Mouse (Mus musculus): ENCODE data around the gene Grm1. TPM values are rescaled to one million over a fixed set of nuclear protein-coding genes. Genes with fewer than 3 reads are reported as not detected.

The Grm1 gene
- polyA plus RNA-seq, 1 experiment from 2014 or later = 0.08 TPM

DNA sequence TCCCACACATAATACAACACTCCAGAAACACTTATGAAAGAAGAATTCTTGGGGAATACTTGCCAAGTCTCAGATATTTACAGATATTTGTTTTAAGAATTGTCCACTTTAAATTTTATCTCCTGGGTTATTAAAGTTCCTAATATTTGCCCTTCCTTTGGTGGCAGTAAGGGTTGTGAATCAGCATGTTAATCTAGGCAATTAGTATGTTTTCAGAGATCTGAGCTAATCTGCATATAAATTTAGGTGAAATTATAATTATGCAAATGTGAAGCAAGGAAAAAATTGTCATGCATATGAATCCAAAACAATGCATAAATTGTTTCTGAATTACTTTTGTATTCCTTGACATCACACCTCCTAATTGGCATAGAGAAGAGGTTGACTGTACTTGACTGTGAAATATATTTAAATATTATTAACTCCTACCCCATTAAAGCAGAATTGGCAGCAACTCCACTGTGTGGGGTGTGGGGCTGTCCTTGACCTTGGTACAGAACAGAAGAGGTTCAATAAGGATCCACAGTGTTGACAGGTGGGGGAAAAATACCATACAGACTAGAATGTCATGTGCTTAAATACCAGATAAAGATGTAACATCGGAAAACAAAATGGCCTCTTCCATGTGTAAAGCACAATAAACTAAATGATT is 37.6 kb downstream of the Grm1 start:
- DNase-seq (ENCODE audit: low spot score) = no peak
- no peaks in the 10 kb centered on the region for H3K27me3 ChIP-seq (ENCODE audit: insufficient read depth, poor library complexity, severe bottlenecking)
- 69% methylated on average over 1 of the region's 1 CpGs for WGBS
- H3K4me3 ChIP-seq = no peak overlapping the region
- H3K4me1 ChIP-seq = no peaks in the 10 kb centered on the region
- no peaks in the 10 kb centered on the region for H3K9me3 ChIP-seq
- no peaks in the 10 kb centered on the region for H3K36me3 ChIP-seq
- H3K27ac ChIP-seq = no peak overlapping the region

DNA sequence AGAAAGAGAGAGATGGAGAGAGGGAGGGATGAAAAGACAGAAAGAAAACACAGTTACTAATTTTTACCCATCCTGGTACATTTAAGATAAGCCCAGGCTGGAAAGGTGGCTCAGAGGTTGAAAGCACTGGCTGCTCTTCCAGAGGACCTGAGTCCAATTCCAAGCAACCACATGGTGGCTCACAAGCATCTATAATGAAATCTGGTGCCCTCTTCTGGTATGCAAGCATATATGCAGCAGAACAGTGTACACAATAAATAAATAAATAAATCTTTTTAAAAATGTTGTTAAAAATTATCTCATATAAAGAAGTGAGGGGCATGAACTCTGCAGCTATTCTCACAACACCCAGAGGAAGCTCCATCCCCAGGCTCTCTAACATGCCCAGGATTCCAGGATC is 42.8 kb downstream of the Grm1 start:
- no peaks in the 10 kb centered on the region for H3K27me3 ChIP-seq (ENCODE audit: insufficient read depth, poor library complexity, severe bottlenecking)
- no peaks in the 10 kb centered on the region for H3K4me1 ChIP-seq
- no peak overlapping the region for H3K27ac ChIP-seq
- no peak overlapping the region for H3K4me3 ChIP-seq
- no peaks in the 10 kb centered on the region for H3K9me3 ChIP-seq
- no peak for DNase-seq (ENCODE audit: low spot score)
- H3K36me3 ChIP-seq = no peaks in the 10 kb centered on the region

DNA sequence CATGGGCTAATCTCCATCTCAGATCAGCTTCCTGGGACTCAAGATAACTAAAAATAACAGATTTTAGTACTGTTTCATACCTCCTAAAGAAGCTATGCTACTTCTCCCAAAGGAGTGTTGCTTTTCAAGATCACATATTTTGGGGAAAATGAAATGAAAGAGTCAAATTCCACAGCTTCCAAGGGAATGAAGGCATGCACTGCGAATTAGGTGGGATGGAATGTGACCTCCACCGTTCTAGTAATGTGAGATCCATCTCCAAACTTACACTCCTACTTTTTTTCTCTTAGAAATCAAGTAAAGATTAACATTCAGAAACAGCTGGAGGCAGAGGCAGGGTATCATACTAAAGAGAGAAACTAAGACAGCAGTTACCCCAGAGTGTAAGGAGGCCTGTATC is 49.9 kb downstream of the Grm1 start:
- no peak overlapping the region for H3K4me3 ChIP-seq
- no peak for DNase-seq (ENCODE audit: low spot score)

DNA sequence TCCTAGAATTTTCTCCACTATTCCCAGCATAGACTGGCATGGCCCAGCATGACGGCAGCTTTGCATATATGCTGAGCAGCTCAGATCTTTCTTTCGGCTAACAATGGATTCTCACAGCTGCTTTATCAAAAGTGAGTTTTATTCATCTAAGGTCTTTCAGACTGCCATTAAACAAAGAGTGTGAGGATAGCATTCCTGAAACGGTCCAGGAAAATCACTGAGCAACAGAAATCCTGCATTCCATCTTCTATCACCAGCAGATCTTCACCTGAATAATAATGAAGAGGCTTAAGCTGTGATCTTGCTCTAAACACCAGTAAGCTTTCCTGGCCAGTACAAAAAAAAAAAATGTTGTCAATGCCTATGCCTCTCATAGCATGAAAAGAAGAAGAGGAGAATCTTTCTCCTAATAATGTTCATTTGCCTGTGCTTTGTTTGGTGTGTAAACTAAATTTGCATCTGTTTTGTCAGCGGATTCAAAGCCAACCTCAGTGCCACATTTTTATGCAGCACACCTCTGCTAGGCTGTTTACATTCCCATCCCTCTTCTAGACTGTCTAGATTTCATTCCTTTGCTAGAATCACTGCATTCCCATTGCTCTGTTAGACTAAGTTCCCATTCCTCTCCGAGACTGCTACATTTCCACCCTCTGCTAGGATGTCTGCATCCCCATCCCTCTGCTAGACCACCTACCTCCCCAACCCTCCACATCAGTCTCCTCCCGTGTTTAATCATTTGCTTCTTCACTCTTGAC is 56.2 kb downstream of the Grm1 start:
- H3K27ac ChIP-seq = no peak overlapping the region
- no peaks in the 10 kb centered on the region for H3K27me3 ChIP-seq (ENCODE audit: insufficient read depth, poor library complexity, severe bottlenecking)
- no peaks in the 10 kb centered on the region for H3K4me1 ChIP-seq
- H3K4me3 ChIP-seq = no peak overlapping the region
- no peaks in the 10 kb centered on the region for H3K36me3 ChIP-seq
- no peaks in the 10 kb centered on the region for H3K9me3 ChIP-seq
- DNase-seq (ENCODE audit: low spot score) = no peak
- WGBS = 56% methylated on average over 6 of the region's 6 CpGs

More for the DNA sequence above, 49.9 kb downstream of the Grm1 start:
- Histone ChIP-seq H3K36me3 (no peaks in the 10 kb centered on the region), H3K27me3 (ENCODE audit: insufficient read depth, poor library complexity, severe bottlenecking) (no peaks in the 10 kb centered on the region), H3K9me3 (no peaks in the 10 kb centered on the region), H3K27ac (no peak overlapping the region), H3K4me1 (no peaks in the 10 kb centered on the region)
- 61% methylated on average over 2 of the region's 2 CpGs for WGBS

DNA sequence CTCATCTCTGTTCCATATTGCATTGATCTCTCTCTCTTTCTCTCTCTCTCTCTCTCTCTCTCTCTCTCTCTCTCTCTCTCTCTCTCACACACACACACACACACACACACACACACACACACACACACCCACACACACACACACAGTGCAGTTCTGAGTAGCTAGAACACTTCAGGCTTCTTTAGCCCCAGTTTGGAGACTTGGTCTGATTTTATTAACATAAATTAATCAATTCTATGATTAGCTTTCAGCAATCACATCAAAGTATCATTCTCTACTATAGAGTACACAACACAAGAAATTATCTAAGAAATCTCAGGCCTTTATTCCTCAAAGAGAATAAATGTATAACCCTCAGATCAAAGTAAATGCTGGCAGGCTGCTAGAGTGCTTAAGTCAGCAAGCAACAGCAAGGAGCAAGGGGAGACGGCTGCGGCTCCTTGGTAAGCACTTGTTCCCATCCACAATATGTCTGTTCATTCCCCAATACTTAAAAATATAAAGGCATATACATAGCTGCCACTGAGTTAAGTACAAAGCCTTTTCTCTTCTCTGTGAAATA is 63.1 kb downstream of the Grm1 start:
- no peaks in the 10 kb centered on the region for H3K9me3 ChIP-seq
- 84% methylated on average over 2 of the region's 2 CpGs for WGBS
- H3K27ac ChIP-seq = no peak overlapping the region
- no peaks in the 10 kb centered on the region for H3K27me3 ChIP-seq (ENCODE audit: insufficient read depth, poor library complexity, severe bottlenecking)
- H3K36me3 ChIP-seq = no peaks in the 10 kb centered on the region
- no peak for DNase-seq (ENCODE audit: low spot score)
- H3K4me3 ChIP-seq = no peak overlapping the region
- H3K4me1 ChIP-seq = no peaks in the 10 kb centered on the region

DNA sequence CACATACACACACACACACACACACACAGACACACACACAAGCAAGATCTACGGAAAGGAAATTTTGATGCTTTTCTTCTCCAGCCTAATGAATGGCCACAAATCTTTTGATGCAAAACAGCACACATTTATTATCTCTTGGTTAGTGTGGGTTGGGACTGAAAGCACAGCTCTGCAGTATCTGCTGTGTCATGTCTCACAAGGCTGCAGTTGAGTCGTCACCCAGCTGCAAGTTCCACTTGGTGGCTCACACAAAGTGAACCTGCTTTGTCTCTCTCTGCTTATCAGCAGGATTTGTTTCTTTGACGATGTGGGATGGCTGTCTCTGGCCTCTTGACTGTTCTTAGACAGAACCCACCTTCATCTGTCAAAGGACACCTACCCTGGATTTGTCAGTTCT is 68.5 kb downstream of the Grm1 start:
- WGBS = 30% methylated on average over 3 of the region's 3 CpGs
- Histone ChIP-seq H3K27me3 (ENCODE audit: insufficient read depth, poor library complexity, severe bottlenecking) (no peaks in the 10 kb centered on the region), H3K27ac (no peak overlapping the region), H3K4me3 (no peak overlapping the region), H3K9me3 (no peaks in the 10 kb centered on the region), H3K4me1 (no peaks in the 10 kb centered on the region), H3K36me3 (no peaks in the 10 kb centered on the region)
- DNase-seq (ENCODE audit: low spot score) = no peak

DNA sequence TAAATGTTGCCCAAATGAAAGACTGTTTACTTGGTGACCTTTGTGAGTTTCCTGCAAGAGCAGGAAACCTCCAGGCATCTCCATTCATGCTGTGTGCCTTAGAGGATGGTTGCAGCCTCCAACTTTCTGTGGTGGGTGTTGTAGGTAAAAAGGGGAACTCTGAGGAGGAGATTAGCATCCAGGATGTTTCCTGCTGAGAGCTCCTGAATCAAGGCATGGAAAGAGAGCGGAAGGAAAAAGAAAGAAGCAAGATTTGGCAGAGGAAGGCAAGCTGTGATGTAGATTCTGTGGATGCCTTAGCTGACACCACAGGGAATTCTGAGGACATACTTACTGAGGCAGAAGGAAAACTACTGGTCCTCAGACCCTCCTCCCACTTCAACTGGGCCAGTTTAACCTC is 85.4 kb downstream of the Grm1 start:
- no peak for DNase-seq (ENCODE audit: low spot score)
- no peak overlapping the region for H3K4me3 ChIP-seq
- WGBS = 30% methylated on average over 1 of the region's 1 CpGs
- no peaks in the 10 kb centered on the region for H3K27me3 ChIP-seq (ENCODE audit: insufficient read depth, poor library complexity, severe bottlenecking)
- no peaks in the 10 kb centered on the region for H3K36me3 ChIP-seq
- H3K9me3 ChIP-seq = no peaks in the 10 kb centered on the region
- H3K27ac ChIP-seq = no peak overlapping the region
- H3K4me1 ChIP-seq = no peaks in the 10 kb centered on the region

DNA sequence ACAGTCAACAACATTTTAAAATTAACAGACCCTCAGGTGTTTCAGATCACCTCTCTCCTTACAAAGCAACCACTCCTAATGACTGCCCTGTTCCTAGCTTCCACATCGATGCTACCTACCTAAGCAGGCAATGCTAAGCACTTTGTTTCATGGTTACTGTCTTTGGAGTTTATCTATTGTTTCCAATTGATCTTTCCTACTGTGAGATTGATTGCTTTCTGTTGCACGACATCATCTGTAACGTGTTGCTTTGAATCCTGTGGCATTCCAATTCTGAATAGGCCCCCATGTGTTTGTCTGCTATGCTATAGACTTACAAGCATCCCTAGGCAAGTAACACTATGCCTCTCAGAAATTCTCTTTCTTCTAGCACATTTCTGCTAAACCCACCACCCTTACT is 90.4 kb downstream of the Grm1 start:
- Histone ChIP-seq H3K27ac (no peak overlapping the region), H3K27me3 (ENCODE audit: insufficient read depth, poor library complexity, severe bottlenecking) (no peaks in the 10 kb centered on the region), H3K36me3 (no peaks in the 10 kb centered on the region), H3K9me3 (no peaks in the 10 kb centered on the region), H3K4me1 (no peaks in the 10 kb centered on the region), H3K4me3 (no peak overlapping the region)
- WGBS = 79% methylated on average over 3 of the region's 3 CpGs
- no peak for DNase-seq (ENCODE audit: low spot score)

DNA sequence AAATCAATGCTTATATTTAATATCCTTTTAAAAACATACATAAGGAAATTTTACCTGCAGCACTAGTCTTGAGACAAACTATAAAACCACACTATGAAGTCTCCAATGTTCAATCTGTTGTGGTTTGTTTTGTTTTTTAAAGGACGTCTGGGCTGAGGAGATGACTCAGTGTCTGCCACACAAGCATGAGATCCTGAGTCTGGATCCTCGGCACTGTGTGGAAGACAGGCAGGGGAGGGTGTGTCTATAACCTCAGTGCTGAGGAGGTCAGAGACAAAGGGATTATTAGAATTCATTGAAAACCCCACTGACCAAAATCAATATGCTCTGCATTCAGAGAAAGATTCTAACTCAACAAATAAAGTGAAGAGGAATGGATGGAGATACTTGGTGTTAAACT is 110.8 kb downstream of the Grm1 start:
- Histone ChIP-seq H3K27ac (no peak overlapping the region), H3K27me3 (ENCODE audit: insufficient read depth, poor library complexity, severe bottlenecking) (no peaks in the 10 kb centered on the region), H3K4me3 (no peak overlapping the region), H3K36me3 (no peaks in the 10 kb centered on the region), H3K9me3 (no peaks in the 10 kb centered on the region), H3K4me1 (no peaks in the 10 kb centered on the region)
- DNase-seq (ENCODE audit: low spot score) = no peak
- 54% methylated on average over 2 of the region's 2 CpGs for WGBS

DNA sequence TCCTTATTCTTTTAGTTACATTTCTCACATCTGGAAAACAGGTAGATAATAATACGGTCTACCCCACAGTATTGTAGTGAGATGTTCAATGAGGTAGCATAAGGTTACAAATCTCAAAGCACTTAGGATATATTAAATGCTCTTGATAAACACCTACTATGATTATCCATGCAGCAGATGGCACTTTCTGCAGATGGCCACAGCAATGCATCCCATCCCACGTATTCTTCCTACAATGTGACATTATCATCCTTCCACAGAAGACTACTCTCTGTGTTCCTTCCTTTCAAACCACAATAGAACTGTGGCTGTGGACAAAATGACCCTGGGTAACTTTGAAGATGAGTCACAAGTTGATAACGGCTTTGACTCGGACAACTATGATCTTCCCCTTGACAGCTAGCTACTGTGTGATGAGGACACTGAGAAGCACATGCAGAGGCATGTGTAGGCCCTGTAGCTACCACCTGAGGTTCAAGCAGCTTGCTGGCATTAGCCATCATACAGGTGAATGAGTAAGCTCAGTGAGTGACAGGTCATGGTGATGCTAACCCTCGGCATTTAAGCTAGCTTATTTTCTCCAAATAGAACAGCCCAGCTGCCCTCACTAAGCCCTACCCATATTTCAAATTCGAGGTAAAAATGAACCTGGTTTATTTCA is 117.5 kb downstream of the Grm1 start:
- Histone ChIP-seq H3K4me3 (no peak overlapping the region), H3K9me3 (0 out of 2 replicates have a peak, but pooled peaks cover 4% of the 10 kb centered on the region), H3K27ac (no peak overlapping the region), H3K27me3 (ENCODE audit: insufficient read depth, poor library complexity, severe bottlenecking) (no peaks in the 10 kb centered on the region), H3K36me3 (no peaks in the 10 kb centered on the region), H3K4me1 (no peaks in the 10 kb centered on the region)
- no peak for DNase-seq (ENCODE audit: low spot score)
- WGBS = 73% methylated on average over 6 of the region's 6 CpGs

DNA sequence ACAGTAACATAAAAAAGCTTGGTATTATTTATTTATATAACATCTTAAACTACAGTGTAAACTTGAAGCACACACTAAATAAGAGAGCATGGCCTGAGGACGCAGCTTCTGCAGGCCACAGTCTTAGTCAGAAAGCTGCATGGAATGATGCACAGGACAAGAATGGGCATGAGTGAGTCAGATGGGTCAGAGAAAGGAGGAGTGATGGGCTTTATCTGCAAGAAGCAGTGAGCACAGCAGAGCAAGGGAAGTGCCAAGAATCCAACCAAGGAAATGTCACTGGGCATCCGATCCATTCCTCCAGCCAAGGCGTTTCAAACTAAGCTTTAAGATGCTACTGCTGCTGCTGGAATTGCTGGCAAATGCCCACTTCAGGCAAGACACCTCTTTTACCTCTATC is 131.6 kb downstream of the Grm1 start:
- no peaks in the 10 kb centered on the region for H3K4me1 ChIP-seq
- no peak for DNase-seq (ENCODE audit: low spot score)
- no peaks in the 10 kb centered on the region for H3K9me3 ChIP-seq
- H3K27ac ChIP-seq = no peak overlapping the region
- 76% methylated on average over 3 of the region's 3 CpGs for WGBS
- H3K27me3 ChIP-seq (ENCODE audit: insufficient read depth, poor library complexity, severe bottlenecking) = no peaks in the 10 kb centered on the region
- H3K4me3 ChIP-seq = no peak overlapping the region
- no peaks in the 10 kb centered on the region for H3K36me3 ChIP-seq

DNA sequence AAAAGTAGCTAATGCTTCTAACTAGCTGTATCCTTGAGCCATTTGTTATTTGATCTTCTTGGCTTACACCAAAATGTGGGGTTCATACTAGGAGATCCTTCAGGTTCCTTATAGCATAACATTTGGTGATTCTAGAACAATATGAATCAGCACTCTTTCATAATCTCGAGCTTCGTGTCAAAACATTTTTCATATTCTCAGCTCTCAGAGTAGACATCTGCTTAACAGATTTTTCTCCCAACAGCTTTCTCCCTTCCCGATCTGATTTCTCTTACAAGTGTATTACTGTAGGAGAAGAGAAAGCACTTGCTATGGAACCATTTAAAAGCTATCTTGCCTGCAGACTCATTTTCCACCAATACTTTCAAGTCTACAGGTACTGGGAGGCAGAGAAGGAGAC is 133.0 kb downstream of the Grm1 start:
- no peaks in the 10 kb centered on the region for H3K9me3 ChIP-seq
- no peak for DNase-seq (ENCODE audit: low spot score)
- H3K4me3 ChIP-seq = no peak overlapping the region
- no peaks in the 10 kb centered on the region for H3K4me1 ChIP-seq
- WGBS = 85% methylated on average over 3 of the region's 3 CpGs
- no peak overlapping the region for H3K27ac ChIP-seq
- no peaks in the 10 kb centered on the region for H3K27me3 ChIP-seq (ENCODE audit: insufficient read depth, poor library complexity, severe bottlenecking)
- H3K36me3 ChIP-seq = no peaks in the 10 kb centered on the region

DNA sequence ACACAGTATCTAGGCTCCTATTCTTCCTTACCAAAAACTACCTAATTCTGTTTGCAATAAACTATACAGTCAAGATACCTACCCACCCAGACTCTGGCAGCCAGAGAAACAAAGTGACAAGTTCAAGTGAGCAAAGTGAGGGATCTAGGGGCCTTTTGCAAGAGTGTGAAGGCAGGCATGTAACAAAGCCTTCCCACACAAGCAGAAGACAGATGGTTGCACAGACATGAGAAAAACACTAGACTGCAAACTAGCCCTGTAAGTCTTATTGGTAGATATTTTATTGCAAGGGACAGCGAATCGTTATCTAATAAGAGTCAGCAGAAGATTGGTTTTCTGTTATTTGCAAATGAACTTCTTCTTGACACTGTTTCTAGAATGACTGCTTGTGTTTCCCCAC is 134.6 kb downstream of the Grm1 start:
- Histone ChIP-seq H3K27ac (no peak overlapping the region), H3K4me3 (no peak overlapping the region), H3K27me3 (ENCODE audit: insufficient read depth, poor library complexity, severe bottlenecking) (no peaks in the 10 kb centered on the region), H3K4me1 (no peaks in the 10 kb centered on the region), H3K9me3 (no peaks in the 10 kb centered on the region), H3K36me3 (no peaks in the 10 kb centered on the region)
- DNase-seq (ENCODE audit: low spot score) = no peak
- 93% methylated on average over 2 of the region's 2 CpGs for WGBS

Measured in heart, embryonic 10.5 days (tissue).